Mouse (Mus musculus) G1E (cell line): ENCODE results near the gene Lin7c.

ENCODE experiments used
- CTCF ChIP-seq: IDR thresholded peaks from 2 replicates; pipeline ENCODE4 v1.5.1; 2012; ENCODE audit warnings: low read depth, low read length, inconsistent platforms, mixed read lengths
- GATA2 ChIP-seq: IDR thresholded peaks from 2 replicates; pipeline ENCODE4 v1.6.1; 2012; ENCODE audit warnings: low read depth, low read length, inconsistent platforms, borderline replicate concordance
- POLR2AphosphoS5 ChIP-seq: IDR thresholded peaks from 2 replicates; pipeline ENCODE4 v1.6.1; 2012; ENCODE audit warnings: low read depth, low read length, inconsistent platforms; ENCODE audit not compliant: insufficient replicate concordance
- TAL1 ChIP-seq: conservative IDR thresholded peaks from 2 replicates; pipeline ENCODE4 v1.6.1; 2012; ENCODE audit warnings: low read depth, low read length, inconsistent platforms, mixed read lengths

DNA sequence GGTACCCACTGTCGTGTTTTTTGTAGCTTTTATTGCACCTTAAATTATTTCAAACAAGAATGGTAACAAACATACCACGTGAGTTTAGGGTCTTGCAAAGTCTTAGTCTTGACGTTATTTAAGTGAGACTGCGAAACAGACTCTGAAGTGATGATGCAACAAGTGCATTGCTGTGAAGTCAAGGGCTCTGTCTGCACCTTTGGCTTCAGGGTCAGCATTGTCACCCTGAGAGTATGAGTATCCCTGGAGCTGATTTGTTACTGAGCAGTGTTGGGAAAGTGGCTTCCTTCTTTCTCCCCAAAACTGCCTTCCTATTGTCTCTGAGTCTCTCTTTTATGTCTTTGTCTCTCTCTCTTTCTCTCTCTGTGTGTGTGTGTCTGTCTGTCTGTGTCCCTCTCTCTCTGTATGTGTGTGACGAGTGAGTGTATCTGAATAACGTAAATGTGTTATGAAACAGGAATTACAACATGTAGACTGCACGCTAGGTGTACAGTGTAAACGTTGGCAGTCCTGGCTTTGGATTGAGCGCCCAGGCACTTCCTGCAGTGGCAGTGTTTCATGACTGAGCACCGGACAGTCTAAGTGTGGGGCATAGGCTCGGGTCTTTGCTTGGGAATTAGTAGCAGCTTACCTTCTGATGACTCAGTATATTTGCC is 45.2 kb downstream of the Lin7c start:
- TF ChIP-seq POLR2AphosphoS5 (no peak), TAL1 (no peak), CTCF (no peak), GATA2 (no peak)
